8 mouse cellular contexts compared by ENCODE assay signal in the genomic region with DNA sequence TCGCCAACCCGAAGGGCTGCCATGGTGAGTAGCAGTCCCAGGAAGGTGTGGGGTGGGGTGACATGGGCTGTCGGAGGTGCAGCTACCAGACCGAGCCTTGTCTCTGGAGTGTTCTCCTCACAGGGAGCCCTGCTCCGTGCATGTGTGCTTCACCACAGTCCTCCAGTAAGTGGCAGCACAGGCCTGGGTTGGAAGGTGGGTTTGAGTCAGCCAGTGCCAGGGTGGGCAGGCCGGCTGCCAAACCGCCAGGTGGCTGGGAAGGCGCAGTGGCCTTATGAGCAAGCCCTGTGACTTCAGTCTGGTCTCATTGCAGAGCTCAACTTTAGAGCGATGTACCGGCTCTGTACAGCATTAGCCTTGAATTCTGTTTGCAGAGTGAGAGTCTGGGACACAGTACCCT. TPM values are rescaled to one million over a fixed set of nuclear protein-coding genes. Genes with fewer than 3 reads are reported as not detected.
DNase-seq lines count a peak whose midpoint lies in the region; ATAC-seq and TF ChIP-seq lines count a peak whose summit lies in the region.

No protein-coding gene starts in this region.

- H3K4me3 ChIP-seq in forebrain, embryonic 15.5 days, result no peak overlapping the region
- no peak overlapping the region for H3K4me3 ChIP-seq in liver, embryonic 15.5 days (replicated peaks)
- H3K4me3 ChIP-seq in neural tube, embryonic 14.5 days (ENCODE audit: low read depth, low read length), result no peak overlapping the region
- no peak overlapping the region for H3K4me3 ChIP-seq in testis, adult 2 months (ENCODE audit: control insufficient read depth, low read depth, low read length)

- TF ChIP-seq CTCF in testis, adult 2 months (IDR thresholded peaks at IDR 0.05; ENCODE audit: control insufficient read depth, insufficient read depth, insufficient replicate concordance, low read depth, low read length), result peak; percentile 55; the same call in 1 of the 2 replicates

- no peaks in the 10 kb centered on the region for H3K36me3 ChIP-seq in forebrain, embryonic 15.5 days
- no peaks in the 10 kb centered on the region for H3K36me3 ChIP-seq in liver, embryonic 15.5 days (replicated peaks)
- H3K36me3 ChIP-seq in neural tube, embryonic 14.5 days (ENCODE audit: control insufficient read depth, insufficient read depth, low read length), result no peaks in the 10 kb centered on the region
- H3K36me3 ChIP-seq in testis, adult 2 months (ENCODE audit: control insufficient read depth, insufficient read depth, low read length), result no peaks in the 10 kb centered on the region

- peaks cover 19% of the 10 kb centered on the region for H3K4me1 ChIP-seq in forebrain, embryonic 15.5 days
- H3K4me1 ChIP-seq in liver, embryonic 15.5 days (replicated peaks), result no peaks in the 10 kb centered on the region; the same call in 1 of the 2 replicates
- no peaks in the 10 kb centered on the region for H3K4me1 ChIP-seq in neural tube, embryonic 14.5 days (ENCODE audit: control insufficient read depth, insufficient read depth, low read length)
- peaks cover 2% of the 10 kb centered on the region; the same call in 1 of the 2 replicates for H3K4me1 ChIP-seq in testis, adult 2 months (ENCODE audit: control insufficient read depth, insufficient read depth, low read length)

- no peaks in the 10 kb centered on the region for H3K9me3 ChIP-seq in forebrain, embryonic 15.5 days
- H3K9me3 ChIP-seq in liver, embryonic 15.5 days (replicated peaks), result no peaks in the 10 kb centered on the region
- H3K9me3 ChIP-seq in neural tube, embryonic 14.5 days (ENCODE audit: control insufficient read depth, low read length), result no peaks in the 10 kb centered on the region

- peak; percentile 75 for DNase-seq in CD4-positive helper T cell, adult 2 months (ENCODE audit: low read depth, low spot score)
- DNase-seq in c-Kit-positive CD71-positive TER-119-positive erythroid progenitor cells, embryonic 14.5 days (ENCODE audit: low spot score), result peak; percentile 1
- DNase-seq in heart, postnatal 10 days, result peak; percentile 91 to 93
- peak; percentile 80 to 89 for DNase-seq in kidney, postnatal 36 days

- intact Hi-C loops in heart, postnatal 10 days (cut with DNase I), result loop anchor here (1.0 to 2.0 kb wide), 2 partner anchors 34 to 47 kb away; no protein-coding TSS in a partner anchor

- H3K9ac ChIP-seq in forebrain, embryonic 15.5 days (replicated peaks), result no peak overlapping the region; the same call in 1 of the 2 replicates
- H3K9ac ChIP-seq in liver, embryonic 15.5 days, result no peak overlapping the region
- H3K9ac ChIP-seq in neural tube, embryonic 14.5 days (replicated peaks; ENCODE audit: low read depth, low read length), result no peak overlapping the region

- no peak for TF ChIP-seq POLR2A in testis, adult 2 months (IDR thresholded peaks at IDR 0.05; ENCODE audit: control insufficient read depth, low read depth, low read length)

- no peak overlapping the region for H3K4me2 ChIP-seq in forebrain, embryonic 15.5 days (replicated peaks)
- H3K4me2 ChIP-seq in liver, embryonic 15.5 days, result no peak overlapping the region
- no peak overlapping the region for H3K4me2 ChIP-seq in neural tube, embryonic 14.5 days (ENCODE audit: low read depth, low read length)

- WGBS in forebrain, embryonic 15.5 days, result 21% methylated on average over 10 of the region's 10 CpGs
- 45% methylated on average over 10 of the region's 10 CpGs for WGBS in liver, embryonic 15.5 days (ENCODE audit: insufficient replicate concordance)
- 42% methylated on average over 10 of the region's 10 CpGs for WGBS in neural tube, embryonic 14.5 days

- H3K27ac ChIP-seq in forebrain, embryonic 15.5 days (replicated peaks), result 0 out of 2 replicates have a peak overlapping the region, but pooled peaks have one; percentile 39
- H3K27ac ChIP-seq in liver, embryonic 15.5 days (replicated peaks), result no peak overlapping the region
- 0 out of 2 replicates have a peak overlapping the region, but pooled peaks have one; percentile 5 for H3K27ac ChIP-seq in neural tube, embryonic 14.5 days (ENCODE audit: low read depth, low read length)
- H3K27ac ChIP-seq in testis, adult 2 months (ENCODE audit: control insufficient read depth, insufficient read depth, low read depth, low read length), result no peak overlapping the region

- no peaks in the 10 kb centered on the region for H3K27me3 ChIP-seq in forebrain, embryonic 15.5 days
- no peaks in the 10 kb centered on the region for H3K27me3 ChIP-seq in liver, embryonic 15.5 days
- no peaks in the 10 kb centered on the region for H3K27me3 ChIP-seq in neural tube, embryonic 14.5 days (ENCODE audit: control insufficient read depth, insufficient read depth, low read length)
- H3K27me3 ChIP-seq in testis, adult 2 months (ENCODE audit: control insufficient read depth, insufficient read depth, low read length), result no peaks in the 10 kb centered on the region

- ATAC-seq in forebrain, embryonic 15.5 days (replicated peaks), result peak; percentile 92
- peak; percentile 17 for ATAC-seq in liver, embryonic 15.5 days (ENCODE audit: insufficient read depth)
- ATAC-seq in neural tube, embryonic 14.5 days (ENCODE audit: low read depth), result peak; percentile 87

RNA-seq across cellular contexts. Expression of a gene that starts 39.9 kb away (rescaled TPM):
- polyA plus RNA-seq in forebrain, embryonic 15.5 days (2015; fragmentation: Nextera tagmentation; extraction: Ambion mirVana), result 43.6 and 44.8 TPM in 2 replicates
- total RNA-seq in heart, postnatal 10 days (2021), result 1 to 10 TPM; 1.4 to 1.6 TPM
- 0.31 and 0.41 TPM in 2 replicates for polyA plus RNA-seq in liver, embryonic 15.5 days (2015; fragmentation: Nextera tagmentation; extraction: Ambion mirVana)
- polyA plus RNA-seq in neural tube, embryonic 14.5 days (2014; fragmentation: Nextera tagmentation; extraction: Ambion mirVana), result 45.3 and 51.0 TPM in 2 replicates
- 5.4 and 6.5 TPM in 2 replicates for polyA plus RNA-seq in testis, adult 2 months (2012; rRNA removed)

RNA-seq across cellular contexts. Expression of a gene that starts 57.2 kb away (rescaled TPM):
- 5.1 and 5.3 TPM in 2 replicates for polyA plus RNA-seq in forebrain, embryonic 15.5 days (2015; fragmentation: Nextera tagmentation; extraction: Ambion mirVana)
- total RNA-seq in heart, postnatal 10 days (2021), result 10 to 100 TPM; 51.2 to 51.4 TPM
- 105 and 146 TPM in 2 replicates for polyA plus RNA-seq in liver, embryonic 15.5 days (2015; fragmentation: Nextera tagmentation; extraction: Ambion mirVana)
- 5.6 and 6.9 TPM in 2 replicates for polyA plus RNA-seq in neural tube, embryonic 14.5 days (2014; fragmentation: Nextera tagmentation; extraction: Ambion mirVana)
- 8.5 and 9.5 TPM in 2 replicates for polyA plus RNA-seq in testis, adult 2 months (2012; rRNA removed)

Comparison
In these comparisons a context has a peak if more than half of its experiments do, and no peak if none do; other contexts are left out.
1. DNase-seq: peak in every context shown above with its lines; median percentile 92 in heart, postnatal 10 days; 84 in kidney, postnatal 36 days; 75 in CD4-positive helper T cell, adult 2 months; 1 in c-Kit-positive CD71-positive TER-119-positive erythroid progenitor cells, embryonic 14.5 days.
2. ATAC-seq: peak in every context shown above with its lines; median percentile 92 in forebrain, embryonic 15.5 days; 87 in neural tube, embryonic 14.5 days; 17 in liver, embryonic 15.5 days.
3. H3K27ac ChIP-seq: peak in forebrain, embryonic 15.5 days (single experiment) and neural tube, embryonic 14.5 days (single experiment); none in liver, embryonic 15.5 days (single experiment) and testis, adult 2 months (single experiment).
4. RNA of a gene that starts 57.2 kb away (polyA plus RNA-seq): 105 to 146 TPM in liver, embryonic 15.5 days; 8.5 to 9.5 TPM in testis, adult 2 months, 5.6 to 6.9 TPM in neural tube, embryonic 14.5 days and 5.1 to 5.3 TPM in forebrain, embryonic 15.5 days; every median in the first group is over 10 times any median in the second.